Mouse (Mus musculus): ENCODE results near the gene Tmem235. TPM values are rescaled to one million over a fixed set of nuclear protein-coding genes. Genes with fewer than 3 reads are reported as not detected.

The Tmem235 gene
- not detected for polyA plus RNA-seq (2017; shearing (Covaris generic))

DNA sequence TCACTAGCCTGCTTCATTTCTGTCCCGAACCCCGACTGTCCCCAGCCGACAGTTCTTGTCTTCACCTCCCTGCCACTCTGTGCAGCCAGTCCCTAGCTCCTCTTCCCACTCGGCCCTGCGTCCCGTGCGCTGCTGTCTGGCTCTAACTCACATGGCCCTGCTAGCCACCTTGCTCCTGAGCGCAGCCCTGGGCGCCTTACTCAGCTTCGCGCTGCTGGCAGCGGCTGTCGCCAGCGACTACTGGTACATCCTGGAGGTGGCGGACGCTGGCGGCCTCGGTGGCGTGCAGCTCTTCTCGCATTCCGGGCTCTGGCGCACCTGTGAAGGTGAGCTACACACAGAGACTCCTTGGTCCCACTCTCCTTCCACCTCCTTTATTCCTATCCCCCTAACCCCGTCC lies at the start of gene Tmem235:
TSS of gene Tmem235 (plus strand) at position 152 of the 400 bp plus-strand sequence.

DNA sequence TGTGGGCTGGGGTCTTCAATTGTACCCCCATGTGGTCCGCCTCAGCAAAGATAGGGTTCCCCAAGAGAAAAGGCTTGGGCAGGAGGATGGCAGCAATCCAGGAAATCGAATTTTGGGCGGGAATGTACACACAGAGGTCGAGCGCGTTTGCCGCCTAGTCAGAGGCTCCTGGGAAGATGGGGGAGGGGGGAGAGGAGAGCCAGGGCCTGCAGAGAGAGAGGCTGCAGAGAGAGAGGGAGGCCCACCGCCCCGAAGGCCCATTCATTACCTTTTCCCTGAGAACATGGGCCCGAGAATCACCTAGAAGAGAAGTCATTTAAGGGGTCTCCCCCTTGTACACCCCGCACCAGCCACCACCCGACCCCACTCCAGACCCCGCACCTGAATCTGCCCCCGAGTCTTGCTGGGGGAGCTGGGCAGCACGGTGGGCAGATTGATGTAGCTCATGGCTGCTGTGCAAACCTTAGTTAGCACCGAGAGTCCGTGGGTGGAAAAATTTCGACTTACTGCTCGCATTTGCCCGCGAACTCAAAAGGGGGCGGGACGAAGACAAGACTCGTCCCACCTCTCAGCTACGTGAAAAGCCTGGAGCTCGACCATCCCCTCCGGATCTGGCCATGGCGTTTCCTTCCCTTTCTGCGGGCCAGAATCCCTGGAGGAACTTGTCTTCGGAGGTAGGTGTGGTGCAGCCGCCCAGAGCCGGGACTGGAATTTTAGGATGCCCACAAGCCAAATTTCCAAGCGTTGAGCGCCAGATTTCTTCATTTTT lies 35.0 kb upstream of the Tmem235 start, which contains the start of the genes Afmid and Tk1:
TSS of gene Afmid (plus strand) at position 592 of the 769 bp plus-strand sequence.
TSS of gene Tk1 (minus strand) at position 760 of the 769 bp plus-strand sequence.

DNA sequence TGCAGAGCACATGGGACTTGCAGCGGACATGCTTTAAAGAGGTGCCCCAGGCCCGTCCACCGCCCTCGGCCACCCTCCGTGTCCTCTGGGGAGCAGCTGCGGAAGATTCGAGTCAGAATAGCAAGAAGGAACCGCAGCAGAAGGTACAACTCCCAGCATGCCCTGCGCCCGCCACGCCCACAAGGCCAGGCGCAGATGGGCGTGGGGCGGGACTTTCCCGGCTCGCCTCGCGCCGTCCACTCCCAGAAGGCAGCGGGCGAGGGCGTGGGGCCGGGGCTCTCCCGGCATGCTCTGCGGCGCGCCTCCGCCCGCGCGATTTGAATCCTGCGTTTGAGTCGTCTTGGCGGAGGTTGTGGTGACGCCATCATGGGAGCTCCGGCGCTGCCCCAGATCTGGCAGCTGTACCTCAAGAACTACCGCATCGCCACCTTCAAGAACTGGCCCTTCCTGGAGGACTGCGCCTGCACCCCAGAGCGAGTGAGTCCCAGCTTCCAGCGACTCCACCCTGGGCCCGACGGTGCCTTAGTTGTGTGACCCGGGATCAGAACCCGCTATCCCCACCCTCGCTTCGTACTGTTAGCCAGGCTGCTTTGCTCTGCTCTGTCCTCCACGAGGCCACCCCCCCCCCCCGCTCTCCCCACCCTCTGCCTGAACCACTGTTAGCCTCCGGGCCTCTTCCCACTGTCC lies 11.4 kb upstream of the Tmem235 start, which contains the start of gene Birc5:
TSS of gene Birc5 (plus strand) at position 267 of the 687 bp plus-strand sequence.

DNA sequence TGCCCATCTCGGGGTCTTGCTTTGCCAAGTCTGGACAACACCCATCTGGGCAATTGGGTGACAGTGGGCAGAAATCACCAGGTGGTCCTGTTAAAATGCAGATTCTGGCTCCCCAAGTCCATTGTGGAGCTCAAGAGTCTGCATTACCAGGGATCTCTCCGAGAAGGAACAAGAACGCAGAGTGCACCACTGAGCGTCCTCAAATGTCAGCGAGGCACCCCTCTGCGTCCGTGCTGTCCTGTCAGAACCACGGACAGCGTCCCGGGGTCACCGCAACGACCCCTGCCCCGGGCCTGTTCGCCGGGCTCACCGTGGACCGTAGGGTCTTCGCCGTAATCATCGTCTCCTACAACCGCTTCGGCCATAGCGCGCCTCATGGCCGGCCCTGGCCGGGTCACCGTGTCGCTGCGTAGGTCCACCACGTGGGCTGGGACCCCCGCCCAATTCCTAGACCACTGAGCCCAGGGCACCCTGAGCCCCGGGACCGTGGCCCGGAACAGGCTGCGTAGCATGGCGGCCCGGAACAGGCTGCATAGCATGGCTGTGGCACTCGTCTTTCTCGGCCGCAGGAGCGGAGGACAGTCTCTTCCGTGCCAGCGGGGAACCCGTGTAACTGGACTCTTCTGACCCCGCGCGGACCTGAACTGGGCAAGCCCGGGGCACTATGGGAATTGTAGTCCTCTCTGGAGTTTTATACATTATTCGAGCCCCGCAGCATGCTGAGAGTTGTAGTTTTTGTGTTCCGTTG lies 12.5 kb downstream of the Tmem235 start, which contains the start of gene Tha1:
TSS of gene Tha1 (minus strand) at position 621 of the 748 bp plus-strand sequence.

Other genes starting within 250 kb of the Tmem235 start
- 9.7 TPM for gene Tnrc6c, start 206.5 kb upstream of the Tmem235 start, polyA plus RNA-seq (2017; shearing (Covaris generic))
- 137 TPM for gene Tmc8, start 78.7 kb upstream of the Tmem235 start, polyA plus RNA-seq (2017; shearing (Covaris generic))
- gene Tmc6, start 78.6 kb upstream of the Tmem235 start, polyA plus RNA-seq (2017; shearing (Covaris generic)) = 162 TPM
- gene 6030468B19Rik, start 63.1 kb upstream of the Tmem235 start, polyA plus RNA-seq (2017; shearing (Covaris generic)) = 0.55 TPM
- 2.3 TPM for gene Gm20708, start 51.1 kb upstream of the Tmem235 start, polyA plus RNA-seq (2017; shearing (Covaris generic))
- 209 TPM for gene Syngr2, start 51.1 kb upstream of the Tmem235 start, polyA plus RNA-seq (2017; shearing (Covaris generic))
- 26.0 TPM for gene Afmid, start 34.8 kb upstream of the Tmem235 start, polyA plus RNA-seq (2017; shearing (Covaris generic))
- gene Tk1, start 34.7 kb upstream of the Tmem235 start, polyA plus RNA-seq (2017; shearing (Covaris generic)) = 39.1 TPM
- gene Birc5, start 11.5 kb upstream of the Tmem235 start, polyA plus RNA-seq (2017; shearing (Covaris generic)) = 23.7 TPM
- 24.6 TPM for gene Tha1, start 12.7 kb downstream of the Tmem235 start, polyA plus RNA-seq (2017; shearing (Covaris generic))
- gene Socs3, start 109.3 kb downstream of the Tmem235 start, polyA plus RNA-seq (2017; shearing (Covaris generic)) = 110 TPM
- gene Pgs1, start 125.5 kb downstream of the Tmem235 start, polyA plus RNA-seq (2017; shearing (Covaris generic)) = 41.1 TPM